Mouse (Mus musculus): Measurements from ENCODE around the gene Gm49333. TPM values are rescaled to one million over a fixed set of nuclear protein-coding genes. Genes with fewer than 3 reads are reported as not detected.

Gene Gm49333
- polyA plus RNA-seq, 1 experiment from 2014 or later = not detected

DNA sequence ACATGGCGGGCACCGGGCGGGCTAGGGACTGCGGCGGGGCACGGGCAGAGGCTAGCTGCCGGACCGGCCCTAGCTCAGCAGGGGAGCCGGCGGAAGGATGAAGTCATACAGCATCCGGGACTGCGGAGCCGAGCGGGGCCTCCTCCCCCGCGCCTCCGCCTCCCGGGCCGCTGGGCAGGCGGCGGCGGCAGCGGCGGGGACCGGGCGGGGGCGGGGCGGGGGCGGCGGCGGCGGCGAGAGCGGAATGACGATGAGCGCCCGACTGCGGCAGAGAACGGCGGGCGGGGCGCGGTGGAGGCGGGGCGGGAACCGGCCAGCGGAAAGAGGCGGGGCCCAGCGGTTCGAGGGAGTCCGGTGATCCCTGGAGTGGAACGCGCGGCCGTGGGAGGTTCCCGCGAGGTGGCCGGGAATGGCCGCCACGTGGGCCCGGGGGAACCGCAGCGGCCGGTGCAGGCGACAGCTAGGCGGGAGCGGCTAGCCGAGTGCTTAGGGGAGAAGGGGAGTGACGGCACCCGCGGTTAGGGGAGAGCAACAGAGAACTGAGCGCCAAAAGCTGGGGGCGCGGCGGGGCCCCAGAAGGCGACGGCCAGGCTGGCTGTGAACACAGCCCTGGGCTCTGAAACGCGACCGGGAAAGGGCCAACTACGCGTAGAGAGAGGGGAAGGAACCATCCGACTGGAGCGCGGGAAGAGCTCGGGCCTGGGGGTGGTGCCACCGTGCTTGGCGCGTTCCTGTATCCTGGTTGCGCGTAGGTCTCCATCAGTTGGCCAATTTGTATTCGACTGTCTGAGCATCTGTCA lies 10.0 kb downstream of the Gm49333 start, which contains the start of gene Camk2n2:
Gene Camk2n2, minus strand, starts transcription at position 97 of the 800 bp plus-strand sequence.
- Histone ChIP-seq H3K9me3 (ENCODE audit: control insufficient read depth, low read length) (no peaks in the 10 kb centered on the region), H3K9ac (ENCODE audit: low read length) (peak within 1 kb of the TSS; percentile 38), H3K4me2 (replicated peaks; ENCODE audit: low read depth) (peak within 1 kb of the TSS; percentile 100), H3K4me3 (ENCODE audit: low read depth, low read length) (peak within 1 kb of the TSS; percentile 63), H3K4me1 (replicated peaks; ENCODE audit: control insufficient read depth, insufficient read depth) (peaks cover 6% of the 10 kb centered on the region), H3K27ac (replicated peaks) (no peak within 1 kb of the TSS), H3K27me3 (ENCODE audit: control insufficient read depth, insufficient read depth, low read length) (no peaks in the 10 kb centered on the region), H3K36me3 (ENCODE audit: control insufficient read depth, insufficient read depth, low read length) (no peaks in the 10 kb centered on the region)
- peak; percentile 77 for DNase-seq (ENCODE audit: low spot score)
- WGBS = 2% methylated on average over 34 of the region's 92 CpGs
- peak; percentile 67 for ATAC-seq (ENCODE audit: low FRiP score, low TSS enrichment)
- no peak for TF ChIP-seq EP300 (optimal IDR thresholded peaks at IDR 0.05)
- TF ChIP-seq CTCF (IDR thresholded peaks at IDR 0.05; ENCODE audit: low read depth) = no peak

DNA sequence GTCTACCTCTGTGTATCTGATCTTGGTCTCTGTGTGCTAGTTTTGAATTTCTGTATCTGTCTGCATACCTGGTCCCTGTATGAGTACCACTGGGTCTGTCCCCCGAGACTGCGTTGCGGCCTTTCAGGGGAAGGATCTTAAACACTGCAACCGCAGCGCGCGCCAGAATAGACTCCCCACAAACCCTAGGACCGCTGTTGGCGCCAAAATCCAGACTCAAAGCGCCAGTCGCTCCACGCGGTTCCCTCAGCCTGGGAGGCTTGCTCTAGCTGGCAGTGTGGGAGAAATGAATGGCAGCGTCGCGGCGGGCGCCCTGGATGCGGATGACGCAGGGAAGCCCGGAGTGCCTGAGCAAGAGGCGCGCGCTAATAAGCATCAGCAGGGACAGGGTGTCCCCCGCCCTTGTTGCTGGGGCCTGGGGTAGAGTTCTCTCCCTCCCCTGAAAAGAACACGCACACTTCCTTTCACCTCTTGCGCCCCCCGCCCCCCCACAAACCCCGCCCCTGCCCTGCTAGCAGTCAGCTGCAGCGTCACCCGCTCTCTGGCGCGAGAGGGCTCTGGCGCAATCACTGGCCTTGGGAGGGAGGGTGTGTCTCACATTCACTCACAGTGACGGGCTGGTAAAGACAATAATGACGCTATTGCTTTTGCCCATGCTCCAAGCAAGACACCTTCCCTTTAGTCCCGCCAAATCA lies 10.7 kb downstream of the Gm49333 start:
- Histone ChIP-seq H3K27me3 (ENCODE audit: control insufficient read depth, insufficient read depth, low read length) (no peaks in the 10 kb centered on the region), H3K4me2 (replicated peaks; ENCODE audit: low read depth) (peak overlapping the region; percentile 100), H3K27ac (replicated peaks) (no peak overlapping the region), H3K4me1 (replicated peaks; ENCODE audit: control insufficient read depth, insufficient read depth) (peaks cover 6% of the 10 kb centered on the region), H3K36me3 (ENCODE audit: control insufficient read depth, insufficient read depth, low read length) (no peaks in the 10 kb centered on the region), H3K4me3 (ENCODE audit: low read depth, low read length) (peak overlapping the region; percentile 63), H3K9me3 (ENCODE audit: control insufficient read depth, low read length) (no peaks in the 10 kb centered on the region), H3K9ac (ENCODE audit: low read length) (peak overlapping the region; percentile 38)
- peak; percentile 64 for ATAC-seq (ENCODE audit: low FRiP score, low TSS enrichment)
- no peak for TF ChIP-seq CTCF (IDR thresholded peaks at IDR 0.05; ENCODE audit: low read depth)
- no peak for TF ChIP-seq EP300 (optimal IDR thresholded peaks at IDR 0.05)
- WGBS = under 1% methylated on average over 36 of the region's 37 CpGs
- DNase-seq (ENCODE audit: low spot score) = peak; percentile 67

DNA sequence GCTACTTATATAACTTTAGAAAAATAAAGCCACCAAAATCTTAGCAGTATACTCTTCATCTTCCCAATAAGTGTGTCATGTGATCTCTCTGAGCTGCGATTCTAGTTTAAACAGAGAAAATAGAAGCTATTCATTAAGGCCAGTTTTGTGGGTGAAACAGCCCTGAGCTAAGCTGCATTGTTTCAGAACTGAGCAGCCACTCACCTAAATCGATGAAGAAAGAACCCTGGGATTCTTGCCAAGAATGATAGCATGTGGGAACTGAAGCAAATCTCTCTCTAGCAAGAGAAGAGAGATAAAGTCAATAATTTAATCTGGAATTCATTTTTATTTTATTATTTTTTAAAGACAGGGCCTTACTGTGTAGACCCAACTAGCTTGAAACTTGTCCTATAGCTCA lies 11.8 kb downstream of the Gm49333 start:
- H3K4me3 ChIP-seq (ENCODE audit: low read depth, low read length) = no peak overlapping the region
- H3K27me3 ChIP-seq (ENCODE audit: control insufficient read depth, insufficient read depth, low read length) = no peaks in the 10 kb centered on the region
- peaks cover 6% of the 10 kb centered on the region for H3K4me1 ChIP-seq (replicated peaks; ENCODE audit: control insufficient read depth, insufficient read depth)
- no peak for DNase-seq (ENCODE audit: low spot score)
- no peaks in the 10 kb centered on the region for H3K36me3 ChIP-seq (ENCODE audit: control insufficient read depth, insufficient read depth, low read length)
- H3K9ac ChIP-seq (ENCODE audit: low read length) = no peak overlapping the region
- H3K9me3 ChIP-seq (ENCODE audit: control insufficient read depth, low read length) = no peaks in the 10 kb centered on the region
- ATAC-seq (ENCODE audit: low FRiP score, low TSS enrichment) = no peak
- H3K27ac ChIP-seq (replicated peaks) = no peak overlapping the region
- no peak overlapping the region for H3K4me2 ChIP-seq (replicated peaks; ENCODE audit: low read depth)
- 22% methylated on average over 2 of the region's 2 CpGs for WGBS
- TF ChIP-seq EP300 (optimal IDR thresholded peaks at IDR 0.05) (no peak), CTCF (IDR thresholded peaks at IDR 0.05; ENCODE audit: low read depth) (no peak)

DNA sequence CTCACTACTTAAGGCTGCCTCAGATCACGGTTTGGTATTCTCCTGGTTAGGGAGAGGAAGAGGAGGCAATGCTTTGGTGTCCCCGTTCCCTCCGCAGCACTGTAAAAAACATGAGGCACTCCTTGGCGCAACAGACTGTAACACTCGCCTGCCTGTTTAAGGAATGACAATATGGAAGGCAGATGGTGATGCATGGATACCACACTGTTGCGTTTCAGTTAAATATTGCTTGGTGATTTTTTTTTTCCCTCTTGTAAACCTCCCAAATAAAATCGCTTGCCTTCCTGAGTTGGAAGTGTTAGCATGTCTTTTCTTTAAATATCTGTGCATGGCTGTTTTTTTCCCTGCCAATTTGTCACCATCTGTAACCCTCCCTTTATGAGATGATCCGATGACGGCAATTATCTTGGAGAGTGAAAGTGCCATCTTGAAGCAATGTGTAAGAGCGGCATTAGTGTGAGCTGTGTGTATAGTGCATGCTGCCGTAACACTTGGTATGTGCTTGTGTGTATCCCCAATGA lies 17.5 kb downstream of the Gm49333 start:
- Histone ChIP-seq H3K4me3 (ENCODE audit: low read depth, low read length) (no peak overlapping the region), H3K9ac (ENCODE audit: low read length) (no peak overlapping the region), H3K9me3 (ENCODE audit: control insufficient read depth, low read length) (no peaks in the 10 kb centered on the region), H3K4me1 (replicated peaks; ENCODE audit: control insufficient read depth, insufficient read depth) (no peaks in the 10 kb centered on the region), H3K4me2 (replicated peaks; ENCODE audit: low read depth) (no peak overlapping the region), H3K27ac (replicated peaks) (no peak overlapping the region), H3K27me3 (ENCODE audit: control insufficient read depth, insufficient read depth, low read length) (no peaks in the 10 kb centered on the region), H3K36me3 (ENCODE audit: control insufficient read depth, insufficient read depth, low read length) (no peaks in the 10 kb centered on the region)
- TF ChIP-seq CTCF (IDR thresholded peaks at IDR 0.05; ENCODE audit: low read depth) (no peak), EP300 (optimal IDR thresholded peaks at IDR 0.05) (no peak)
- DNase-seq (ENCODE audit: low spot score) = no peak
- WGBS = 59% methylated on average over 11 of the region's 11 CpGs
- no peak for ATAC-seq (ENCODE audit: low FRiP score, low TSS enrichment)

DNA sequence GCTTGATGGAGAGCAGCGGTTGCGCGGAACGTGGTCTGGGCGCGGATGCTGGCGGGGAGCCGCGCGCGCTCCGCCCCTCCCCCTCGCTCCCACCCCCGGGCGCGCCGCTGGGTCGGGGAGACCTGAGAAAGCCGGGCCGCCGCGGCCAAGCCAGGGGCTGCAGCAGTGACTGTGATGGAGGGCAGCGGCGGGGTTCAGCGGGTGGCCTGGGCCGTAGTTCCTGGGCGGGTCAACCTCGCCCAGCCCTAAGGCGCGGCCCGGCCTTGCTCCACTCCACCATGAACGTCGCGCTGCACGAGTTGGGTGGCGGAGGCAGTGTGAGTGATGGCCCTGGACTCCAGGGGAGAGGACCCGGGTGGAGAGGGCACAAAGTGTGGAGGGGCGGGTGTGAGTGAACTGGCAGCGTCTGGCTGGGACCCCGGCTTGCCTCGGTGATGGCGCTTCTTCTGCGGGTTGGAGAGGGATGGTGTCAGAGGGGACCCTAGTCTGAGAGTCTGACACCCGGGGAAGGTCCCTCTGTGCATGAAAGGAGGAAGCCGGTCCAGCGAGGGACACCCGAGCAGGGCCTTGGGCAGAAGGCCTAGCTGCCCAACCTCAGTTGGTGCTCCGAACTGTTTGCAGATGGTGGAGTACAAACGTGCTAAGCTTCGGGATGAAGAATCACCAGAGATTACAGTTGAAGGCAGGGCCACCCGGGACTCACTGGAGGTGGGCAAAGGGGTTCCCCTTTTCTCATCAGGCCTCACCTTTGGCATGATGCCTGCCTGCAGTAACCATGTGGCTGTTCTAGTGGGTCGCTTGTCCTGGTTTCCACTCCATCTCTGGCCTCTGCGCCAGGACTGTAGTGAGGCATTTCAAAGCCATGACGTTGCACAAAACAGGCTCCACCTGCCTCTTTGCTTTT lies 18.6 kb downstream of the Gm49333 start, which contains the start of gene Ece2:
Gene Ece2, plus strand, starts transcription at position 98 of the 904 bp plus-strand sequence.
- Histone ChIP-seq H3K27me3 (ENCODE audit: control insufficient read depth, insufficient read depth, low read length) (no peaks in the 10 kb centered on the region), H3K9ac (ENCODE audit: low read length) (peak within 1 kb of the TSS; percentile 48; the same call in 1 of the 2 replicates), H3K4me1 (replicated peaks; ENCODE audit: control insufficient read depth, insufficient read depth) (no peaks in the 10 kb centered on the region), H3K27ac (replicated peaks) (no peak within 1 kb of the TSS), H3K4me3 (ENCODE audit: low read depth, low read length) (peak within 1 kb of the TSS; percentile 39), H3K36me3 (ENCODE audit: control insufficient read depth, insufficient read depth, low read length) (no peaks in the 10 kb centered on the region), H3K9me3 (ENCODE audit: control insufficient read depth, low read length) (no peaks in the 10 kb centered on the region), H3K4me2 (replicated peaks; ENCODE audit: low read depth) (peak within 1 kb of the TSS; percentile 73)
- TF ChIP-seq EP300 (optimal IDR thresholded peaks at IDR 0.05) (no peak), CTCF (IDR thresholded peaks at IDR 0.05; ENCODE audit: low read depth) (no peak)
- WGBS = 7% methylated on average over 49 of the region's 54 CpGs
- ATAC-seq (ENCODE audit: low FRiP score, low TSS enrichment) (peak; percentile 60; the same call in 1 of the 2 replicates), DNase-seq (ENCODE audit: low spot score) (peak; percentile 41)

Measured in stomach, postnatal 0 days (tissue).